Mouse (Mus musculus) MEL (cell line): ENCODE measurements around the gene Gm10803. TPM values are rescaled to one million over a fixed set of nuclear protein-coding genes. Genes with fewer than 3 reads are reported as not detected.

Experiments used
- DNase-seq: peaks from one replicate; pipeline ENCODE4 v3.0.0; 2011; ENCODE audit warnings: low read depth, low spot score
- H3K27ac ChIP-seq: 2 replicates; pipeline ENCODE4 v1.5.1; 2012; ENCODE audit warnings: low read depth, mild to moderate bottlenecking, control low read depth, low read length, moderate library complexity; ENCODE audit not compliant: control insufficient read depth
- H3K27me3 ChIP-seq, 2 experiments: fragments of 150-350 bp in 1 of 2; sonication (generic) in 1 of 2; 2 replicates each; pipeline ENCODE4 v1.6.1; 2012; ENCODE audit warnings: low read length in 2 of 2, mild to moderate bottlenecking in 2 of 2, improper control_type of control experiment in 1 of 2, moderate library complexity in 1 of 2; ENCODE audit not compliant: insufficient read depth in 2 of 2, control insufficient read depth in 1 of 2
- H3K36me3 ChIP-seq, 2 experiments: 2 replicates each; pipeline ENCODE4 v1.6.1; 2012 to 2014; ENCODE audit warnings: low read length in 2 of 2, improper control_type of control experiment in 1 of 2, inconsistent platforms in 1 of 2, mild to moderate bottlenecking in 1 of 2; ENCODE audit not compliant: insufficient read depth in 2 of 2, control insufficient read depth in 1 of 2
- H3K4me1 ChIP-seq, 2 experiments: fragments of 150-350 bp in 1 of 2; sonication (generic) in 1 of 2; 2 replicates each; pipeline ENCODE4 v1.6.1; 2012; ENCODE audit warnings: low read length in 2 of 2, improper control_type of control experiment in 1 of 2, mild to moderate bottlenecking in 1 of 2; ENCODE audit not compliant: insufficient read depth in 2 of 2, control insufficient read depth in 1 of 2
- H3K4me3 ChIP-seq, 2 experiments: fragments of 150-350 bp in 1 of 2; sonication (generic) in 1 of 2; 2 replicates each; pipeline ENCODE4 v1.5.1; 2012; ENCODE audit warnings: low read depth in 2 of 2, low read length in 2 of 2, mild to moderate bottlenecking in 2 of 2, moderate library complexity in 2 of 2, control low read depth in 1 of 2, improper control_type of control experiment in 1 of 2; ENCODE audit not compliant: control insufficient read depth in 1 of 2, insufficient read depth in 1 of 2
- H3K79me2 ChIP-seq: 2 replicates; pipeline ENCODE4 v1.6.1; 2012; ENCODE audit warnings: mild to moderate bottlenecking, low read length, moderate library complexity; ENCODE audit not compliant: control insufficient read depth, poor library complexity, insufficient read depth
- H3K9ac ChIP-seq: 2 replicates; pipeline ENCODE4 v1.6.1; 2012; ENCODE audit warnings: low read depth, mild to moderate bottlenecking, control low read depth, low read length, moderate library complexity; ENCODE audit not compliant: control insufficient read depth, poor library complexity, severe bottlenecking
- H3K9me3 ChIP-seq: fragments of 150-350 bp; sonication (generic); replicated peaks from 2 replicates; pipeline ENCODE4 v1.6.1; 2012; ENCODE audit warnings: mild to moderate bottlenecking, low read length, improper control_type of control experiment, moderate library complexity; ENCODE audit not compliant: insufficient read depth
- BHLHE40 ChIP-seq: IDR thresholded peaks from 2 replicates; pipeline ENCODE4 v1.6.1; 2012; ENCODE audit warnings: low read depth, mild to moderate bottlenecking, inconsistent platforms, low read length, improper control_type of control experiment, borderline replicate concordance
- CHD1 ChIP-seq: IDR thresholded peaks from 2 replicates; pipeline ENCODE4 v1.6.1; 2012; ENCODE audit warnings: low read depth, mild to moderate bottlenecking, inconsistent platforms, low read length, improper control_type of control experiment
- CHD2 ChIP-seq: IDR thresholded peaks from 2 replicates; pipeline ENCODE4 v1.6.1; 2011; ENCODE audit warnings: low read length, improper control_type of control experiment
- CTCF ChIP-seq, 3 experiments: IDR thresholded peaks in 2 of 3; conservative IDR thresholded peaks in 1 of 3; 2 replicates each; pipeline ENCODE4 v1.5.1; 2011 to 2012; ENCODE audit warnings: low read length in 3 of 3, low read depth in 2 of 3, mild to moderate bottlenecking in 2 of 3, improper control_type of control experiment in 1 of 3, inconsistent platforms in 1 of 3, mixed read lengths in 1 of 3, moderate library complexity in 1 of 3; ENCODE audit not compliant: control insufficient read depth in 1 of 3, insufficient read depth in 1 of 3, poor library complexity in 1 of 3, severe bottlenecking in 1 of 3
- ELF1 ChIP-seq: IDR thresholded peaks from 2 replicates; pipeline ENCODE4 v1.6.1; 2014; ENCODE audit warnings: low read depth, mild to moderate bottlenecking, inconsistent platforms, low read length, improper control_type of control experiment, moderate library complexity
- EP300 ChIP-seq, 2 experiments: IDR thresholded peaks; 2 replicates each; pipeline ENCODE4 v1.6.1; 2011; ENCODE audit warnings: improper control_type of control experiment in 2 of 2, low read length in 2 of 2, low read depth in 1 of 2, mild to moderate bottlenecking in 1 of 2
- ETS1 ChIP-seq: IDR thresholded peaks from 2 replicates; pipeline ENCODE4 v1.6.1; 2012; ENCODE audit warnings: low read depth, mild to moderate bottlenecking, inconsistent platforms, low read length, improper control_type of control experiment, moderate library complexity
- GABPA ChIP-seq: IDR thresholded peaks from 2 replicates; pipeline ENCODE4 v1.6.1; 2012; ENCODE audit warnings: low read depth, mild to moderate bottlenecking, inconsistent platforms, low read length, improper control_type of control experiment, moderate library complexity
- JUND ChIP-seq: IDR thresholded peaks from 2 replicates; pipeline ENCODE4 v1.6.1; 2011; ENCODE audit warnings: low read depth, mild to moderate bottlenecking, improper control_type of control experiment, low read length
- MAZ ChIP-seq: IDR thresholded peaks from 2 replicates; pipeline ENCODE4 v1.6.1; 2012; ENCODE audit warnings: low read depth, mild to moderate bottlenecking, inconsistent platforms, low read length, improper control_type of control experiment
- MYB ChIP-seq: IDR thresholded peaks from 2 replicates; pipeline ENCODE4 v1.6.1; 2011; ENCODE audit warnings: mild to moderate bottlenecking, low read depth, low read length, improper control_type of control experiment
- MYC ChIP-seq: IDR thresholded peaks from 2 replicates; pipeline ENCODE4 v1.6.1; 2011; ENCODE audit warnings: low read depth, mild to moderate bottlenecking, low read length, improper control_type of control experiment, moderate library complexity
- NRF1 ChIP-seq: IDR thresholded peaks from 2 replicates; pipeline ENCODE4 v1.6.1; 2014; ENCODE audit warnings: low read depth, mild to moderate bottlenecking, inconsistent platforms, low read length, improper control_type of control experiment, moderate library complexity; ENCODE audit not compliant: poor library complexity, insufficient read depth, severe bottlenecking
- POLR2AphosphoS2 ChIP-seq: IDR thresholded peaks from 2 replicates; pipeline ENCODE4 v1.6.1; 2011; ENCODE audit warnings: low read length, improper control_type of control experiment
- POLR2AphosphoS5 ChIP-seq: IDR thresholded peaks from 2 replicates; pipeline ENCODE4 v1.6.1; 2012; ENCODE audit warnings: low read depth, borderline replicate concordance, mild to moderate bottlenecking, inconsistent platforms, low read length, moderate library complexity, mixed read lengths
- RAD21 ChIP-seq: IDR thresholded peaks from 2 replicates; pipeline ENCODE4 v1.6.1; 2011; ENCODE audit warnings: mild to moderate bottlenecking, low read depth, low read length, improper control_type of control experiment
- RCOR1 ChIP-seq: IDR thresholded peaks from 2 replicates; pipeline ENCODE4 v1.6.1; 2012; ENCODE audit warnings: low read depth, mild to moderate bottlenecking, inconsistent platforms, low read length, improper control_type of control experiment
- SIN3A ChIP-seq: IDR thresholded peaks from 2 replicates; pipeline ENCODE4 v1.6.1; 2012; ENCODE audit warnings: low read length, improper control_type of control experiment, inconsistent platforms
- TAL1 ChIP-seq: IDR thresholded peaks from 2 replicates; pipeline ENCODE4 v1.6.1; 2012; ENCODE audit warnings: mild to moderate bottlenecking, inconsistent platforms, low read length, moderate library complexity, mixed read lengths
- TBP ChIP-seq: IDR thresholded peaks from 2 replicates; pipeline ENCODE4 v1.8.0; 2011; ENCODE audit warnings: low read depth, low read length, improper control_type of control experiment
- UBTF ChIP-seq: IDR thresholded peaks from 2 replicates; pipeline ENCODE4 v1.6.1; 2012; ENCODE audit warnings: low read depth, mild to moderate bottlenecking, inconsistent platforms, low read length, improper control_type of control experiment, moderate library complexity, borderline replicate concordance; ENCODE audit not compliant: insufficient read depth
- USF1 ChIP-seq: IDR thresholded peaks from 2 replicates; pipeline ENCODE4 v1.6.1; 2014; ENCODE audit warnings: low read depth, mild to moderate bottlenecking, inconsistent platforms, low read length, improper control_type of control experiment, moderate library complexity
- USF2 ChIP-seq, 2 experiments: IDR thresholded peaks; 2 replicates each; pipeline ENCODE4 v1.6.1; 2011 to 2012; ENCODE audit warnings: improper control_type of control experiment in 2 of 2, low read length in 2 of 2, borderline replicate concordance in 1 of 2, inconsistent platforms in 1 of 2, low read depth in 1 of 2, mild to moderate bottlenecking in 1 of 2; ENCODE audit not compliant: insufficient read depth in 1 of 2
- ZKSCAN1 ChIP-seq: IDR thresholded peaks from 2 replicates; pipeline ENCODE4 v1.6.1; 2012; ENCODE audit warnings: low read depth, mild to moderate bottlenecking, inconsistent platforms, low read length, improper control_type of control experiment, moderate library complexity
- ZMIZ1 ChIP-seq: IDR thresholded peaks from 2 replicates; pipeline ENCODE4 v1.6.1; 2012; ENCODE audit warnings: low read depth, mild to moderate bottlenecking, inconsistent platforms, low read length, improper control_type of control experiment, moderate library complexity
- ZNF384 ChIP-seq: IDR thresholded peaks from 2 replicates; pipeline ENCODE4 v1.6.1; 2012; ENCODE audit warnings: low read depth, mild to moderate bottlenecking, inconsistent platforms, low read length, improper control_type of control experiment
- polyA plus RNA-seq, 2 experiments: library from polyadenylated mRNA; stranded (reverse) in 1 of 2; unstranded in 1 of 2; fragments of >175 nt in 1 of 2; fragments of >200 nt in 1 of 2; gene quantifications; 2 replicates each; pipeline versions ENCODE4 v1.2.1 to v1.2.4; 2012; ENCODE audit warnings: low replicate concordance in 2 of 2, low read depth in 1 of 2; ENCODE audit not compliant: insufficient read length in 2 of 2, insufficient read depth in 1 of 2, missing spikeins in 1 of 2
- total RNA-seq: library from RNA; depleted of rRNA; stranded (reverse); fragments of 300-350 nt; gene quantifications from 2 replicates; pipeline ENCODE4 v1.2.3, GENCODE M21; 2012

The Gm10803 gene
- total and polyA plus RNA-seq, 3 experiments: not detected

DNA sequence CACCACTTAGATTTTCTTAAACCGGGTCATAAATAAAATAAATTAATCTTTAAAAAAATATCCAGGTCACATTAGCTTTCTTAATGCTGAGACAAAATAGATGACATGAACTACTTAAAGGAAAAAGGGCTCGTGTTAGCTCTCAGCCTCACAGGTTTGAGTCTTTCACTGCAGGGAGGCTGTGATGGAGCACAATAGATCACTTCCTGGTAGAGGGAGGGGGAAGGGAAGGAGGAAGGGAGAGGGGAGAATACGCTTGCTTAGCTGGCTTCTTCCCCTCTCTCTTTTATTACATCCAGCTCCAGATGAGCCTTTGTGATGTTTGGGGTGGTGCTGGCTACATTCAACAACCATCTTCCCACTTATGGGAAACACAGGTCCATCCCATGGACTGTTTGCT lies 20.9 kb downstream of the Gm10803 start:
- Histone ChIP-seq H3K36me3 (no peaks in the 10 kb centered on the region), H3K9ac (no peak overlapping the region), H3K4me1 (no peaks in the 10 kb centered on the region), H3K27me3 (peaks cover 4 to 11% of the 10 kb centered on the region in 2 experiments; a peak in 3 of 4 replicates), H3K4me3 (no peak overlapping the region), H3K9me3 (no peaks in the 10 kb centered on the region), H3K27ac (no peak overlapping the region), H3K79me2 (no peaks in the 10 kb centered on the region)
- DNase-seq: no peak
- TF ChIP-seq POLR2AphosphoS5: no peak
- TF ChIP-seq JUND: no peak
- TF ChIP-seq NRF1: no peak
- no peak for TF ChIP-seq CHD2
- no peak for TF ChIP-seq BHLHE40
- TF ChIP-seq MAZ: no peak
- TF ChIP-seq TAL1: no peak
- TF ChIP-seq POLR2AphosphoS2: no peak
- TF ChIP-seq EP300 (IDR thresholded peaks at IDR 0.05; ENCODE audit: low read depth in 1 of 2, low read length in 2 of 2): no peak
- no peak for TF ChIP-seq RCOR1
- no peak for TF ChIP-seq MYB
- no peak for TF ChIP-seq UBTF
- no peak for TF ChIP-seq CHD1
- no peak for TF ChIP-seq ELF1
- TF ChIP-seq TBP: no peak
- no peak for TF ChIP-seq GABPA
- no peak for TF ChIP-seq SIN3A
- no peak for TF ChIP-seq ZNF384
- no peak for TF ChIP-seq USF2 (IDR thresholded peaks at IDR 0.05; ENCODE audit: borderline replicate concordance in 1 of 2, insufficient read depth in 1 of 2, low read depth in 1 of 2, low read length in 2 of 2)

GRCm38 (mm10) chr2:93585821-93586220 lies 25.5 kb downstream of the Gm10803 start:
- no peak for DNase-seq
- peaks cover 2 to 5% of the 10 kb centered on the region in 2 experiments; a peak in 3 of 4 replicates for H3K27me3 ChIP-seq
- H3K4me1 ChIP-seq: no peaks in the 10 kb centered on the region
- H3K9me3 ChIP-seq: no peaks in the 10 kb centered on the region
- TF ChIP-seq MYC (no peak), CTCF (IDR thresholded peaks at IDR 0.05 in 2 of 3, conservative IDR thresholded peaks at IDR 0.05 in 1 of 3; ENCODE audit: control insufficient read depth in 1 of 3, insufficient read depth in 1 of 3, low read depth in 2 of 3, low read length in 3 of 3, poor library complexity in 1 of 3, severe bottlenecking in 1 of 3) (no peak), USF1 (no peak), RCOR1 (no peak), ELF1 (no peak), TBP (no peak), ETS1 (no peak), RAD21 (no peak), ZKSCAN1 (no peak), ZMIZ1 (no peak), SIN3A (no peak)
- TF ChIP-seq, all 39 proteins: peak for 0
- Histone ChIP-seq H3K9ac (no peak overlapping the region), H3K4me3 (no peak overlapping the region), H3K27ac (no peak overlapping the region), H3K79me2 (no peaks in the 10 kb centered on the region), H3K36me3 (no peaks in the 10 kb centered on the region)
